Mouse (Mus musculus): ENCODE data around the gene Lmx1b. TPM values are rescaled to one million over a fixed set of nuclear protein-coding genes. Genes with fewer than 3 reads are reported as not detected.

Gene Lmx1b
- polyA plus RNA-seq, 1 experiment from 2014 or later, result 0.07 TPM

- Histone ChIP-seq H3K27ac (replicated peaks in 1 of 2; ENCODE audit: control insufficient read depth in 1 of 2, insufficient read depth in 1 of 2, low read depth in 2 of 2, low read length in 2 of 2) (no peak overlapping the region), H3K9ac (ENCODE audit: low read length) (no peak overlapping the region), H3K4me3 (ENCODE audit: control insufficient read depth in 1 of 2, insufficient read depth in 1 of 2, low read depth in 1 of 2, low read length in 2 of 2) (no peak overlapping the region), H3K27me3 (ENCODE audit: control insufficient read depth, insufficient read depth, low read length) (peaks cover 67% of the 10 kb centered on the region), H3K9me3 (ENCODE audit: control insufficient read depth, low read length) (no peaks in the 10 kb centered on the region), H3K4me1 (ENCODE audit: control insufficient read depth in 2 of 2, insufficient read depth in 2 of 2, low read length in 2 of 2) (no peaks in the 10 kb centered on the region; a peak in 1 of 4 replicates), H3K4me2 (ENCODE audit: low read length) (no peak overlapping the region), H3K36me3 (ENCODE audit: control insufficient read depth, insufficient read depth, low read length) (no peaks in the 10 kb centered on the region)
- ATAC-seq (ENCODE audit: insufficient number of reproducible peaks, insufficient read depth, low FRiP score, low read depth), result no peak
- 50% methylated on average over 16 of the region's 16 CpGs for WGBS
Measured at GRCm38 (mm10) chr2:33571219-33571824, 69.0 kb downstream of the Lmx1b start.

GRCm38 (mm10) chr2:33569698-33570097 is 70.6 kb downstream of the Lmx1b start:
- H3K36me3 ChIP-seq (ENCODE audit: control insufficient read depth, insufficient read depth, low read length), result no peaks in the 10 kb centered on the region
- peaks cover 9% of the 10 kb centered on the region in 2 experiments; a peak in 3 of 4 replicates for H3K4me1 ChIP-seq (ENCODE audit: control insufficient read depth in 2 of 2, insufficient read depth in 2 of 2, low read length in 2 of 2)
- no peak overlapping the region for H3K27ac ChIP-seq (replicated peaks in 1 of 2; ENCODE audit: control insufficient read depth in 1 of 2, insufficient read depth in 1 of 2, low read depth in 2 of 2, low read length in 2 of 2)
- peaks cover 63% of the 10 kb centered on the region for H3K27me3 ChIP-seq (ENCODE audit: control insufficient read depth, insufficient read depth, low read length)
- no peaks in the 10 kb centered on the region for H3K9me3 ChIP-seq (ENCODE audit: control insufficient read depth, low read length)
- H3K4me2 ChIP-seq (ENCODE audit: low read length), result no peak overlapping the region
- WGBS, result 63% methylated on average over 10 of the region's 10 CpGs
- ATAC-seq (ENCODE audit: insufficient number of reproducible peaks, insufficient read depth, low FRiP score, low read depth), result no peak
- no peak overlapping the region for H3K9ac ChIP-seq (ENCODE audit: low read length)
- H3K4me3 ChIP-seq (ENCODE audit: control insufficient read depth in 1 of 2, insufficient read depth in 1 of 2, low read depth in 1 of 2, low read length in 2 of 2), result no peak overlapping the region

GRCm38 (mm10) chr2:33569240-33569639 is 71.1 kb downstream of the Lmx1b start:
- Histone ChIP-seq H3K9ac (ENCODE audit: low read length) (no peak overlapping the region), H3K4me1 (ENCODE audit: control insufficient read depth in 2 of 2, insufficient read depth in 2 of 2, low read length in 2 of 2) (peaks cover 9% of the 10 kb centered on the region in 2 experiments; a peak in 3 of 4 replicates), H3K27me3 (ENCODE audit: control insufficient read depth, insufficient read depth, low read length) (peaks cover 63% of the 10 kb centered on the region), H3K4me2 (ENCODE audit: low read length) (peak overlapping the region; percentile 54), H3K9me3 (ENCODE audit: control insufficient read depth, low read length) (no peaks in the 10 kb centered on the region), H3K27ac (replicated peaks in 1 of 2; ENCODE audit: control insufficient read depth in 1 of 2, insufficient read depth in 1 of 2, low read depth in 2 of 2, low read length in 2 of 2) (no peak overlapping the region), H3K36me3 (ENCODE audit: control insufficient read depth, insufficient read depth, low read length) (no peaks in the 10 kb centered on the region), H3K4me3 (ENCODE audit: control insufficient read depth in 1 of 2, insufficient read depth in 1 of 2, low read depth in 1 of 2, low read length in 2 of 2) (no peak overlapping the region)
- no peak for ATAC-seq (ENCODE audit: insufficient number of reproducible peaks, insufficient read depth, low FRiP score, low read depth)
- 12% methylated on average over 9 of the region's 9 CpGs for WGBS

- H3K27ac ChIP-seq (replicated peaks in 1 of 2; ENCODE audit: control insufficient read depth in 1 of 2, insufficient read depth in 1 of 2, low read depth in 2 of 2, low read length in 2 of 2), result no peak overlapping the region
- H3K9me3 ChIP-seq (ENCODE audit: control insufficient read depth, low read length), result no peaks in the 10 kb centered on the region
- H3K27me3 ChIP-seq (ENCODE audit: control insufficient read depth, insufficient read depth, low read length), result peaks cover 44% of the 10 kb centered on the region
- ATAC-seq (ENCODE audit: insufficient number of reproducible peaks, insufficient read depth, low FRiP score, low read depth), result peak; percentile 28; the same call in 1 of the 2 replicates
- H3K4me2 ChIP-seq (ENCODE audit: low read length), result no peak overlapping the region
- H3K4me1 ChIP-seq (ENCODE audit: control insufficient read depth in 2 of 2, insufficient read depth in 2 of 2, low read length in 2 of 2), result peaks cover 9% of the 10 kb centered on the region in 2 experiments; a peak in 3 of 4 replicates
- H3K4me3 ChIP-seq (ENCODE audit: control insufficient read depth in 1 of 2, insufficient read depth in 1 of 2, low read depth in 1 of 2, low read length in 2 of 2), result no peak overlapping the region
- WGBS, result 41% methylated on average over 4 of the region's 4 CpGs
- no peaks in the 10 kb centered on the region for H3K36me3 ChIP-seq (ENCODE audit: control insufficient read depth, insufficient read depth, low read length)
- H3K9ac ChIP-seq (ENCODE audit: low read length), result no peak overlapping the region
Measured at GRCm38 (mm10) chr2:33565886-33566285, 74.4 kb downstream of the Lmx1b start.

GRCm38 (mm10) chr2:33564748-33565147 is 75.6 kb downstream of the Lmx1b start:
- no peaks in the 10 kb centered on the region for H3K36me3 ChIP-seq (ENCODE audit: control insufficient read depth, insufficient read depth, low read length)
- H3K27ac ChIP-seq (replicated peaks in 1 of 2; ENCODE audit: control insufficient read depth in 1 of 2, insufficient read depth in 1 of 2, low read depth in 2 of 2, low read length in 2 of 2), result no peak overlapping the region
- H3K4me2 ChIP-seq (ENCODE audit: low read length), result no peak overlapping the region
- WGBS, result 82% methylated on average over 9 of the region's 9 CpGs
- no peak for ATAC-seq (ENCODE audit: insufficient number of reproducible peaks, insufficient read depth, low FRiP score, low read depth)
- peaks cover 36% of the 10 kb centered on the region for H3K27me3 ChIP-seq (ENCODE audit: control insufficient read depth, insufficient read depth, low read length)
- no peak overlapping the region for H3K4me3 ChIP-seq (ENCODE audit: control insufficient read depth in 1 of 2, insufficient read depth in 1 of 2, low read depth in 1 of 2, low read length in 2 of 2)
- H3K4me1 ChIP-seq (ENCODE audit: control insufficient read depth in 2 of 2, insufficient read depth in 2 of 2, low read length in 2 of 2), result peaks cover 9% of the 10 kb centered on the region in 2 experiments; a peak in 3 of 4 replicates
- no peak overlapping the region for H3K9ac ChIP-seq (ENCODE audit: low read length)
- no peaks in the 10 kb centered on the region for H3K9me3 ChIP-seq (ENCODE audit: control insufficient read depth, low read length)

GRCm38 (mm10) chr2:33559752-33560151 is 80.6 kb downstream of the Lmx1b start:
- Histone ChIP-seq H3K27ac (replicated peaks in 1 of 2; ENCODE audit: control insufficient read depth in 1 of 2, insufficient read depth in 1 of 2, low read depth in 2 of 2, low read length in 2 of 2) (no peak overlapping the region), H3K27me3 (ENCODE audit: control insufficient read depth, insufficient read depth, low read length) (peaks cover 18% of the 10 kb centered on the region), H3K9me3 (ENCODE audit: control insufficient read depth, low read length) (no peaks in the 10 kb centered on the region), H3K9ac (ENCODE audit: low read length) (no peak overlapping the region), H3K4me2 (ENCODE audit: low read length) (no peak overlapping the region), H3K4me1 (ENCODE audit: control insufficient read depth in 2 of 2, insufficient read depth in 2 of 2, low read length in 2 of 2) (no peaks in the 10 kb centered on the region; a peak in 1 of 4 replicates), H3K36me3 (ENCODE audit: control insufficient read depth, insufficient read depth, low read length) (no peaks in the 10 kb centered on the region), H3K4me3 (ENCODE audit: control insufficient read depth in 1 of 2, insufficient read depth in 1 of 2, low read depth in 1 of 2, low read length in 2 of 2) (no peak overlapping the region)
- no peak for ATAC-seq (ENCODE audit: insufficient number of reproducible peaks, insufficient read depth, low FRiP score, low read depth)
- WGBS, result 9% methylated on average over 6 of the region's 6 CpGs

GRCm38 (mm10) chr2:33559334-33559733 is 81.0 kb downstream of the Lmx1b start:
- ATAC-seq (ENCODE audit: insufficient number of reproducible peaks, insufficient read depth, low FRiP score, low read depth), result no peak

GRCm38 (mm10) chr2:33558233-33558632 is 82.1 kb downstream of the Lmx1b start:
- H3K9me3 ChIP-seq (ENCODE audit: control insufficient read depth, low read length), result no peaks in the 10 kb centered on the region
- peaks cover 13% of the 10 kb centered on the region for H3K27me3 ChIP-seq (ENCODE audit: control insufficient read depth, insufficient read depth, low read length)
- no peak overlapping the region for H3K4me3 ChIP-seq (ENCODE audit: control insufficient read depth in 1 of 2, insufficient read depth in 1 of 2, low read depth in 1 of 2, low read length in 2 of 2)
- H3K4me2 ChIP-seq (ENCODE audit: low read length), result no peak overlapping the region
- H3K36me3 ChIP-seq (ENCODE audit: control insufficient read depth, insufficient read depth, low read length), result no peaks in the 10 kb centered on the region
- WGBS, result 6% methylated on average over 6 of the region's 6 CpGs
- ATAC-seq (ENCODE audit: insufficient number of reproducible peaks, insufficient read depth, low FRiP score, low read depth), result no peak; the same call in 1 of the 2 replicates
- no peak overlapping the region for H3K9ac ChIP-seq (ENCODE audit: low read length)
- no peaks in the 10 kb centered on the region; a peak in 1 of 4 replicates for H3K4me1 ChIP-seq (ENCODE audit: control insufficient read depth in 2 of 2, insufficient read depth in 2 of 2, low read length in 2 of 2)
- H3K27ac ChIP-seq (replicated peaks in 1 of 2; ENCODE audit: control insufficient read depth in 1 of 2, insufficient read depth in 1 of 2, low read depth in 2 of 2, low read length in 2 of 2), result no peak overlapping the region

More at GRCm38 (mm10) chr2:33559334-33559733, 81.0 kb downstream of the Lmx1b start:
- 39% methylated on average over 7 of the region's 7 CpGs for WGBS
- no peak overlapping the region for H3K27ac ChIP-seq (replicated peaks in 1 of 2; ENCODE audit: control insufficient read depth in 1 of 2, insufficient read depth in 1 of 2, low read depth in 2 of 2, low read length in 2 of 2)
- H3K4me2 ChIP-seq (ENCODE audit: low read length), result no peak overlapping the region
- no peaks in the 10 kb centered on the region for H3K9me3 ChIP-seq (ENCODE audit: control insufficient read depth, low read length)
- H3K27me3 ChIP-seq (ENCODE audit: control insufficient read depth, insufficient read depth, low read length), result peaks cover 14% of the 10 kb centered on the region
- H3K9ac ChIP-seq (ENCODE audit: low read length), result no peak overlapping the region
- H3K36me3 ChIP-seq (ENCODE audit: control insufficient read depth, insufficient read depth, low read length), result no peaks in the 10 kb centered on the region
- H3K4me1 ChIP-seq (ENCODE audit: control insufficient read depth in 2 of 2, insufficient read depth in 2 of 2, low read length in 2 of 2), result no peaks in the 10 kb centered on the region; a peak in 1 of 4 replicates
- no peak overlapping the region for H3K4me3 ChIP-seq (ENCODE audit: control insufficient read depth in 1 of 2, insufficient read depth in 1 of 2, low read depth in 1 of 2, low read length in 2 of 2)

All from heart, embryonic 14.5 days (tissue).